Mouse (Mus musculus): ENCODE measurements around the gene Tulp4. TPM values are rescaled to one million over a fixed set of nuclear protein-coding genes. Genes with fewer than 3 reads are reported as not detected.
A peak's percentile ranks its signal among the peaks of the same experiment; 100 is the strongest.

Tulp4 gene
- 33.6 and 39.3 TPM in 2 replicates for polyA plus RNA-seq (2015; fragmentation: Nextera tagmentation; extraction: Ambion mirVana)

GRCm38 (mm10) chr17:6106361-6107014 is at the start of gene Tulp4:
Gene Tulp4 (plus strand): TSS chr17:6106437.
- peaks cover 6% of the 10 kb centered on the region; the same call in 1 of the 2 replicates for H3K4me1 ChIP-seq (replicated peaks; ENCODE audit: control insufficient read depth, insufficient read depth)
- peak within 1 kb of the TSS; percentile 77 for H3K4me2 ChIP-seq (replicated peaks; ENCODE audit: low read depth)
- H3K9ac ChIP-seq (ENCODE audit: low read length) = peak within 1 kb of the TSS; percentile 98
- TF ChIP-seq EP300 (optimal IDR thresholded peaks at IDR 0.05) = no peak
- no peak for TF ChIP-seq CTCF (IDR thresholded peaks at IDR 0.05; ENCODE audit: low read depth)
- H3K36me3 ChIP-seq (ENCODE audit: control insufficient read depth, insufficient read depth, low read length) = no peaks in the 10 kb centered on the region
- H3K9me3 ChIP-seq (ENCODE audit: control insufficient read depth, low read length) = no peaks in the 10 kb centered on the region
- H3K27me3 ChIP-seq (ENCODE audit: control insufficient read depth, insufficient read depth, low read length) = no peaks in the 10 kb centered on the region
- peak within 1 kb of the TSS; percentile 79 for H3K4me3 ChIP-seq (ENCODE audit: low read depth, low read length)
- DNase-seq (ENCODE audit: low spot score) = peak; percentile 94
- ATAC-seq (ENCODE audit: low FRiP score, low TSS enrichment) = peak; percentile 95
- WGBS = 0% methylated on average over 25 of the region's 76 CpGs
- H3K27ac ChIP-seq (replicated peaks) = peak within 1 kb of the TSS; percentile 96

GRCm38 (mm10) chr17:6062793-6063192 is 43.4 kb upstream of the Tulp4 start:
- H3K36me3 ChIP-seq (ENCODE audit: control insufficient read depth, insufficient read depth, low read length) = 0 out of 2 replicates have a peak, but pooled peaks cover 9% of the 10 kb centered on the region

GRCm38 (mm10) chr17:6063532-6063931 is 42.7 kb upstream of the Tulp4 start:
- H3K4me1 ChIP-seq (replicated peaks; ENCODE audit: control insufficient read depth, insufficient read depth) = no peaks in the 10 kb centered on the region
- H3K27ac ChIP-seq (replicated peaks) = no peak overlapping the region
- H3K4me3 ChIP-seq (ENCODE audit: low read depth, low read length) = no peak overlapping the region
- 78% methylated on average over 5 of the region's 5 CpGs for WGBS
- ATAC-seq (ENCODE audit: low FRiP score, low TSS enrichment) (no peak), DNase-seq (ENCODE audit: low spot score) (no peak)
- no peaks in the 10 kb centered on the region for H3K27me3 ChIP-seq (ENCODE audit: control insufficient read depth, insufficient read depth, low read length)
- no peak overlapping the region for H3K9ac ChIP-seq (ENCODE audit: low read length)
- H3K36me3 ChIP-seq (ENCODE audit: control insufficient read depth, insufficient read depth, low read length) = peaks cover 11% of the 10 kb centered on the region; the same call in 1 of the 2 replicates
- no peak overlapping the region for H3K4me2 ChIP-seq (replicated peaks; ENCODE audit: low read depth)
- TF ChIP-seq EP300 (optimal IDR thresholded peaks at IDR 0.05) (no peak), CTCF (IDR thresholded peaks at IDR 0.05; ENCODE audit: low read depth) (no peak)
- H3K9me3 ChIP-seq (ENCODE audit: control insufficient read depth, low read length) = no peaks in the 10 kb centered on the region

More at GRCm38 (mm10) chr17:6062793-6063192, 43.4 kb upstream of the Tulp4 start:
- H3K9ac ChIP-seq (ENCODE audit: low read length) = no peak overlapping the region
- ATAC-seq (ENCODE audit: low FRiP score, low TSS enrichment) (no peak), DNase-seq (ENCODE audit: low spot score) (no peak)
- TF ChIP-seq EP300 (optimal IDR thresholded peaks at IDR 0.05) (no peak), CTCF (IDR thresholded peaks at IDR 0.05; ENCODE audit: low read depth) (no peak)
- H3K4me3 ChIP-seq (ENCODE audit: low read depth, low read length) = no peak overlapping the region
- 80% methylated on average over 8 of the region's 8 CpGs for WGBS
- H3K4me1 ChIP-seq (replicated peaks; ENCODE audit: control insufficient read depth, insufficient read depth) = no peaks in the 10 kb centered on the region
- H3K9me3 ChIP-seq (ENCODE audit: control insufficient read depth, low read length) = no peaks in the 10 kb centered on the region
- no peak overlapping the region for H3K27ac ChIP-seq (replicated peaks)
- no peaks in the 10 kb centered on the region for H3K27me3 ChIP-seq (ENCODE audit: control insufficient read depth, insufficient read depth, low read length)
- H3K4me2 ChIP-seq (replicated peaks; ENCODE audit: low read depth) = no peak overlapping the region

- DNase-seq (ENCODE audit: low spot score) (no peak), ATAC-seq (ENCODE audit: low FRiP score, low TSS enrichment) (no peak)
- Histone ChIP-seq H3K27me3 (ENCODE audit: control insufficient read depth, insufficient read depth, low read length) (no peaks in the 10 kb centered on the region), H3K9me3 (ENCODE audit: control insufficient read depth, low read length) (no peaks in the 10 kb centered on the region), H3K9ac (ENCODE audit: low read length) (no peak overlapping the region), H3K27ac (replicated peaks) (no peak overlapping the region), H3K4me1 (replicated peaks; ENCODE audit: control insufficient read depth, insufficient read depth) (no peaks in the 10 kb centered on the region), H3K4me2 (replicated peaks; ENCODE audit: low read depth) (no peak overlapping the region), H3K4me3 (ENCODE audit: low read depth, low read length) (no peak overlapping the region), H3K36me3 (ENCODE audit: control insufficient read depth, insufficient read depth, low read length) (peaks cover 11% of the 10 kb centered on the region; the same call in 1 of the 2 replicates)
- TF ChIP-seq EP300 (optimal IDR thresholded peaks at IDR 0.05) = no peak
- TF ChIP-seq CTCF (IDR thresholded peaks at IDR 0.05; ENCODE audit: low read depth) = no peak
- 80% methylated on average over 2 of the region's 2 CpGs for WGBS
Observed at GRCm38 (mm10) chr17:6066021-6066420, 40.2 kb upstream of the Tulp4 start.

- Histone ChIP-seq H3K4me2 (replicated peaks; ENCODE audit: low read depth) (no peak overlapping the region), H3K4me1 (replicated peaks; ENCODE audit: control insufficient read depth, insufficient read depth) (no peaks in the 10 kb centered on the region), H3K9me3 (ENCODE audit: control insufficient read depth, low read length) (no peaks in the 10 kb centered on the region), H3K4me3 (ENCODE audit: low read depth, low read length) (no peak overlapping the region), H3K27ac (replicated peaks) (no peak overlapping the region), H3K9ac (ENCODE audit: low read length) (no peak overlapping the region), H3K36me3 (ENCODE audit: control insufficient read depth, insufficient read depth, low read length) (peaks cover 11% of the 10 kb centered on the region; the same call in 1 of the 2 replicates), H3K27me3 (ENCODE audit: control insufficient read depth, insufficient read depth, low read length) (no peaks in the 10 kb centered on the region)
- TF ChIP-seq CTCF (IDR thresholded peaks at IDR 0.05; ENCODE audit: low read depth) (no peak), EP300 (optimal IDR thresholded peaks at IDR 0.05) (no peak)
- DNase-seq (ENCODE audit: low spot score) = no peak
- ATAC-seq (ENCODE audit: low FRiP score, low TSS enrichment) = no peak
- 91% methylated on average over 7 of the region's 7 CpGs for WGBS
Observed at GRCm38 (mm10) chr17:6067613-6068012, 38.6 kb upstream of the Tulp4 start.

- H3K36me3 ChIP-seq (ENCODE audit: control insufficient read depth, insufficient read depth, low read length) = peaks cover 4% of the 10 kb centered on the region; the same call in 1 of the 2 replicates
- 85% methylated on average over 6 of the region's 6 CpGs for WGBS
Observed at GRCm38 (mm10) chr17:6069866-6070265, 36.4 kb upstream of the Tulp4 start.

More at GRCm38 (mm10) chr17:6069866-6070265, 36.4 kb upstream of the Tulp4 start:
- peak; percentile 23 for DNase-seq (ENCODE audit: low spot score)
- Histone ChIP-seq H3K9ac (ENCODE audit: low read length) (no peak overlapping the region), H3K9me3 (ENCODE audit: control insufficient read depth, low read length) (no peaks in the 10 kb centered on the region), H3K4me1 (replicated peaks; ENCODE audit: control insufficient read depth, insufficient read depth) (no peaks in the 10 kb centered on the region), H3K4me3 (ENCODE audit: low read depth, low read length) (no peak overlapping the region), H3K27me3 (ENCODE audit: control insufficient read depth, insufficient read depth, low read length) (no peaks in the 10 kb centered on the region), H3K27ac (replicated peaks) (no peak overlapping the region), H3K4me2 (replicated peaks; ENCODE audit: low read depth) (no peak overlapping the region)
- TF ChIP-seq CTCF (IDR thresholded peaks at IDR 0.05; ENCODE audit: low read depth) (no peak), EP300 (optimal IDR thresholded peaks at IDR 0.05) (no peak)
- peak; percentile 81 for ATAC-seq (ENCODE audit: low FRiP score, low TSS enrichment)

Data from stomach, postnatal 0 days (tissue).